In the genomic region with DNA sequence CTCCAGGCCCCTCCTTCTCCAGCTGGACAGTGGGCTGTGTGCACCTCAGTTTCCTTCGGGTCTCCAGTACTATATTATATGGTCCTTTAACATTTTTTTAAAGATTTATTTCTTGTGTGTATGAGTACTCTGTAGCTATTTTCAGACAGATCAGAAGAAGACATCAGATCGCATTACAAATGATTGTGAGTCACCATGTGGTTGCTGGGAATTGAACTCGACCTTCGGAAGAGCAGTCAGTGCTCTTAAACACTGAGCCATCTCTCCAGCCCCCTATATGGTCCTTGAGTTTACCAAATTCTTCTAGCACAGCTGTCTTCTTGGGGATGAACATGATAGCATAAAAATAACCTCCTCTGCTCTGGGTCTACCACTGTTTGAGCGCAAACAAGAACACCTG, we compare ENCODE assay signal across 11 mouse cellular contexts.
"Had no signal": no experiment of that assay in that cellular context is flagged by ENCODE, and none has a peak within 500 bp of the region (broad histone marks: within the 10 kb centered on the region; RNA-seq: fewer than 3 reads in every experiment).

No protein-coding gene starts in this region.

- DNase-seq: liver, postnatal 0 days; lung, adult 2 months; lung, postnatal 14 days; lung, postnatal 36 days; right cerebral cortex, postnatal 14 days; thymus, adult 2 months; thymus, postnatal 25 days; thymus, postnatal 4 days had no signal

- ATAC-seq: liver, postnatal 0 days; lung, postnatal 0 days; midbrain, embryonic 13.5 days; midbrain, embryonic 15.5 days had no signal
